Mouse (Mus musculus): ENCODE results near the gene Gtf2i.
"Not testable (repeated sequence)": the region's sequence is repeated elsewhere in the genome, so short reads cannot be mapped to it uniquely, and the experiment has no call there.

Gtf2i gene

DNA sequence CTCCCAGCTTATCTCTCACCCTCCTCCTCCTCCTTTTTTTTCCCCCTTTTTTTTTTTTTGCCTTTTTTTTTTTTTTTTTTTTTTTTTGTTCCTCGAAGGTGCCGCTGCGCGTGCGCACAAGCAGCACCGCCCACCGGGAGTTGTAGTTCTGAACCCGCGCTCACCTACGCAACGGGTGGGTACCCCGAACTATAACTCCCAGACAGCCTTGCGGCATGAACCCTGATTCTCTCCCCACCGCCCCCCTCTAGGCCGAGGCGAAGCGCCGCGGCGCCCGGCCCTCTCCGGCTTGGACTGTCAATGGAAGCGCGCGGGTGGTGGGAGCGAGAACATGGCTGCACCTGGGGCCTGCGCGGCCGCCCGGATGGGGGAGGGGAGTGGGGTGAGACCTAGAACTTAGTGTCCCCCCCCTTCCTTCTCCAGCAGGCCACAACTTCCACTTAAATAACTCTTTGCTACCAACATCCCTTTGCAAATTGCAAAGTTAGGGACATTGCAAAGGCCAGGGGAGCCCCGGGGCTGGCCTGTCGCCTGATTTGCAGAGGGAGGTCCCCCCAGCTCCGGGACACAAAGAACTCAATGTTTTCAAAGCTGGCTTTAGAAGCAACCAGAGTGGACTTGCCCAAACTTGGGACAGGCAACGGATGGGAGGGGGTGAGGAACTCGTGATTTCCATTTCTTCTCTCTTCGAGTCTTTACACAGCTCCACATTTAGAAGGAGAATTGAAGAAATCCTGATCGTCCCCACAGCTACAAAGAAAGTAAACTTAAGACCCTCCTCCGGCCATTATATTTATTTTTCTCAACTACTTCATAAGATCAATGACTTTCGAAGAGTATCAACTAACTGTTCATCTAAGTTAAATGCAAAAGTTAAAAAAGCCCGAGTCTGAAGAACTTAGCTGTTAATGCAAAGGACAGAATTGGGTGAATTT is at the start of gene Gtf2i:
Gene Gtf2i (minus strand): TSS at position 73 of the 935 bp plus-strand sequence.
- DNase-seq (ENCODE audit: low spot score in 2 of 2) = peak; percentile 93 to 96

DNA sequence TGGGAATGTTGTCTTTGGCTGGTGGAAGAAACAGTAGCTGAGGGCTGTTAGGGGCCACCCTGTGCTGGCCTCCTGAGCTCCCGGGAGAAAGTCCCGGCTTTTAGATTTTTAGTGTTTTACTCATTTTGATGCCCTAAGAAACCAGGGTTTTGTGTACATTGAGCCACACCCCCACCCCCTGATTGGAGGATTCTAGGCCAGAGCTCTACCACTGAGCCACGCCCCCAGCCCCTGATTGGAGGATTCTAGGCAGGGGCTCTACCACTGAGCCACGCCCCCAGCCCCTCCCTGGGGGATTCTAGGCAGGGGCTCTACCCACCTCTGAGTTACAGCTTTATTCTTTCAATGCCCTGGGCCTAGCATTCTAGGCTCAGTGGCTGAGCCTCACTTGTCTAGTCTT is 44.5 kb upstream of the Gtf2i start:
- DNase-seq (ENCODE audit: low spot score in 2 of 2) = no peak

DNA sequence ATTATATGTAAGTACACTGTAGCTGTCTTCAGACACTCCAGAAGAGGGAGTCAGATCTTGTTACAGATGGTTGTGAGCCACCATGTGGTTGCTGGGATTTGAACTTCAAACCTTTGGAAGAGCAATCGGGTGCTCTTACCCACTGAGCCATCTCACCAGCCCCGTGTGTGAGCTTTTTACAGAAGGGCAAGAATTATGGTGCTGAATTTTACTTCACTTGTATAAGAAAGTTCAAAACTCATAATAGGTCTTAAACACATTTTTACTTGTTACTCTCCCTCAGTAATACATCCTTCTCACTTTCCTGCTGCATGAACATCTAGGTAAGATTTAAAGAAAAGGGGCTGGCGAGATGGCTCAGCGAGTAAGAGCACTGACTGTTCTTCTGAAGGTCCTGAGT is 40.8 kb upstream of the Gtf2i start:
- DNase-seq (ENCODE audit: low spot score in 2 of 2) = not testable (repeated sequence)

DNA sequence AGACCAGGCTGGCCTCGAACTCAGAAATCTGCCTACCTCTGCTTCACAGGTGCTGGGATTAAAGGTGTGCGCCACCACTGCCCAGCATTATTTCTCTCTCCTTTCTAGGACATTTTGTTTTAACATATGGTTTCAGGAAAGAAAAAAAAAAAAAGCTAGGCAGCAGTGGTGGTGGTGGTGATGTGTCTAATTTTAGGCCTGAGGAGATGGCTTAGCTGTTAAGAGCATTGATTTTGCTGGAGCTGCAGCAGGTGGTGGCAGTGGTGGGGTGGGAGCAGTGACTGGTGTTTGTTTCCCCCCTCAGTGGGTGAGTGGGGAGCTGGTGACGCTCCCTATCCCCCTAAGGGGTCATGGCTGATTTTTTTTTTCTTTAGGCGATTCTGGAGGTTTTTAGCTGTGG is 38.6 kb upstream of the Gtf2i start:
- no peak for DNase-seq (ENCODE audit: low spot score in 2 of 2)

DNA sequence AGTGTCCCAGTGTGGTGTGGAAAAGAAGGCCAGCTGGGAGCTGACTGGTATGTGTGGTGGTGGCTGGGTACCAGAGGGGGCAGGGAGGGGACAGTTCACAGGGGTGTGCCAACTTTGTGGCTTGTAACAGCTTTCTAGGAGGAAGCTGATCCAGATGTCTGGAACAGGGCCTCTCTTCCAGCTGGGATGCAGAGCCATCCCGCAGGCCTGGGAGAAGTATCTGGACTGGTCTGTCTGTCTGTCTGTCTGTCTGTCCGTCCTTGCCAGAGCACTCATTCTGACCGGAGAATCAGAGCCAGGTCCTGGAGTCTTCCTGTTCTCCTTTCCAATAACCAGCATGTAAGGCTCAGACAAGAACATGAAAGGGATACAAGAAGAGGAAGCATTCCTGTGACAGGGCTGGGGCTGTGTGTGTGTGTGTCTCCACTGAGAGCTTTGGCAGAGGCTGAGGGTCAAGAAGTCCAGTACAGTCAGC is 38.0 kb upstream of the Gtf2i start:
- DNase-seq (ENCODE audit: low spot score in 2 of 2) = peak in 1 of 2 experiments; percentile 38

DNA sequence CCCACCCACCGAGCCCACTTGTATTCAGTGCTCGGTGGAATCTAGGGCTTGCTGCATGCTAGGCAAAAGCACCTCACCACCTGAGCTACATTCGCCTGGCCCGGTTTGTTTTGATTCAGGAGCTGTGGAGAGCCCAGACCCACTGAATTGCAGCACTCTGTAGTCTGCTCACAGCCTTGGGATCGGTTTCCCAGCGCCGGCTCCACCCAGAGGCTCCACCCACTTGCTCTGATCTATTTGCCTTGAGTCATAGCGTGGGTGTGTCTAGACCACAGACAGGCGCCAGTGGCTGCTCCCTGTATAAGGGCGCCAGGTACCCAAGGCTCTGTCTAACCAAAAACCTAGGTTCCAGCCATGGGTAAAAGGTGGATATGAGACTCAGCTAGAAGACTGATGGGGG is 36.1 kb upstream of the Gtf2i start:
- DNase-seq (ENCODE audit: low spot score in 2 of 2) = peak; percentile 65 to 69

DNA sequence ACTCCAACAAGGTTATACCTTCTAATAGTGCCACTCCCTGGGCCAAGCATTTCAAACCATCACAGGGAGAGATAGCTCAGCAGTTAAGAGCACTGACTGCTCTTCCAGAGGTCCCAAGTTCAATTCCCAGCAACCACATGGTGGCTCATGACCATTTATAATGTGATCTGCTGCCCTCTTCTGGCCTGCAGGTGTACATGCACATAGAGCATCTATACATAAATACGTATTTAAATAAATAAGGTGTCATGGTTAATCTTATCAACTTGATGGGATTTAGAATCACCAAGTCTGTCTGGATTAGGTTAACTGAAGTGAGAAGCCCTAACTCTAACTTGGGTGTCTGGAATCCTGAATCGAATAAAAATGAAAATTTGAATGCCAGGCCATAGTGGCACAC is 32.5 kb upstream of the Gtf2i start:
- DNase-seq (ENCODE audit: low spot score in 2 of 2) = no peak

DNA sequence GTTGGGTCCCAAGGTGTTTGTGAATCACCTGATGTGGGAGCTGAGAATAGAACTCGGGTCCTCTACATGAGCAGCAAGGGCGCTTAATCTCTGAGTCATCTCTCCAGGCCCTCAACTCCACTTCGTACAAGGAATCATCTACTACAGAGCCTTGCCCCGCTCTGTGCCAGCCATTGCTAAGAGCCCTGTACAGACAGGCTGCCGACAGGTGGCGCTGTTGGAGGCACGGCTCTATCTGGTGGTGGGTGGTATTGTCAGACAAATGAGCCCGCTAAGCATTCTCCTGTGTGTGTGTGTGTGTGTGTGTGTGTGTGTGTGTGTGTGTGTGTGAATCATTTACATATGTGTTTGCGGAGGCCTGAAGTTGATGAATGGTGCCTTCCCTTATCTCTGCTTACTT is 30.9 kb upstream of the Gtf2i start:
- no peak for DNase-seq (ENCODE audit: low spot score in 2 of 2)

DNA sequence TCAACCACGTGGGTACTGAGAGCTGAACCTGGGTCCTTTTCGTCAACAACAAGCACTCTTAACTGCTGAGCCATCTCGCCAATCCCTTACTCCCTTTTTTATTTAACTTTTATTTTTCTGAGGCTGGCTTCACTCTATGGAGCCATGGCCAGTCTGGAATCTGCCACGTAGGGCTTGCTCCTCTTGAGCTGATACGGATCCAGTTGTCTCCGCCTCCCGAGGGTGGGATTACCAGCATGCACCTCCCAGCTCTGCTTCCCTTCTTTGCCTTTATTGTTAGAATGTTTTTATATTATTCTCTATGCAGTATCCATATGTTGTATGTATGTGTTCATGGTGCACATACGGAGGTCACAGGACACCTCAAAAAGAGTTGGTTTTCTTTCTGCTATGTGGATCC is 29.5 kb upstream of the Gtf2i start:
- no peak for DNase-seq (ENCODE audit: low spot score in 2 of 2)

DNA sequence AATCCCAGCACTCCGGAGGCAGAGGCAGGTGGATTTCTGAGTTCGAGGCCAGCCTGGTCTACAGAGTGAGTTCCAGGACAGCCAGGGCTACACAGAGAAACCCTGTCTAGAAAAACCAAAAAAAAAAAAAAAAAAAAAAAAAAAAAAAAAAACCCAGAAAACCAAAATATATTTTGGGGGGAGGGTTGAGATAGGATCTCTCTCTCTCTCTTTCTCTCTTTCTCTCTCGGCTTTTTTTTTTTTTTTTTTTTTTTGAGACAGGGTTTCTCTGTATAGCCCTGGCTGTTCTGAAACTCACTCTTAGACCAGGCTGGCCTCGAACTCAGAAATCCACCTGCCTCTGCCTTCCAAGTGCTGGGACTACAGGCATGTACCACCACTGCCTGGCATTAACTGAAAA is 29.0 kb upstream of the Gtf2i start:
- DNase-seq (ENCODE audit: low spot score in 2 of 2) = not testable (repeated sequence)

DNA sequence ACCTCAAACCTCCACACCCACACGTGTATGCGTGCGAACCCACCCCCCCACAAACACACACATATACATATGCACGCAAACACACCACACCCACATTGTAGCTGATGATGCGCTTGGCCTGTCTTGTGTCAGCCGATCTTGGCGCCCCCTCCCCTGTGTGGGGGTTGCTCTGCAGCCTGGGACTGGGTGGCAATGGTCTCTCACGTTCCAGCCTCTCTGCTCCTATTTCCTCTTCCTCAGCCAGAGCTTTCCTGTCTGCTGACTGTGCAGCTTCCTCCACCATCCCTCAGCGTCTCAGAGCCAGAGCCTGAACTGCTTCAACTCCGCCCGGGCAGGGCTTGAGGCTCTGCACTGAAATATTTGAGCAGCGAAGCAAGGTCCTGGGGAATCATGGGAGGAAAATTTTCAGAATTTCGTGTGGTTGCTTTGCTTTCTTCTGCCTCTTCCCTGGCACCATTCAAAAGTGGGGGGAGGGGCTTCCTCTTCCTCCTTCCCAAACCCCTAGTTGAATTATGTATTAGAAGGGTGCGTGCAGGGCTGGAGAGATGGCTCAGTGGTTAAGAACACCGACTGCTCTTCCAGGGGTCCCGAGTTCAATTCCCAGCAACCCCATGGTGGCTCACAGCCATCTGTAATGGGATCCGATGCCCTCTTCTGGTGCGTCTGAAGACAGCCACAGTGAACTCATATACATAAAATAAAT is 28.1 kb upstream of the Gtf2i start:
- no peak for DNase-seq (ENCODE audit: low spot score in 2 of 2)

DNA sequence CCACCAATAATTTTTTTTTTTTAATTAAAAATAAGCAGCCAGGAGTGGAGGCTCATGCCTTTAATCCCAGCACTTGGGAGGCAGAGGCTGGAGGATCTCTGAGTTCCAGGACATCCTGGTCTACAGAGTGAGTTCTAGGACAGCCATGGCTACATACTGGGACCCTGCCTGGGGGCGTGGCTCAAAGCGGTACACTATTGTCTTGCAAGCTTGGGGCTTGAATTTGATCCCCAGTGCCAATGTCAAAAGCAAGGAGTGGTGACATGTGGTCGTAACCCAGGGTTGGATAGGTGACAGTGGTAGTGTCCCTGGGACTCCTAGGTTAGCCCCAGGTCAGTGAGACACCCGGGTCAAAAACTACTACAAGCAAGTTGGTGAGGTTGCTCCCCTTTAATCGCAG is 27.2 kb upstream of the Gtf2i start:
- DNase-seq (ENCODE audit: low spot score in 2 of 2) = no peak

DNA sequence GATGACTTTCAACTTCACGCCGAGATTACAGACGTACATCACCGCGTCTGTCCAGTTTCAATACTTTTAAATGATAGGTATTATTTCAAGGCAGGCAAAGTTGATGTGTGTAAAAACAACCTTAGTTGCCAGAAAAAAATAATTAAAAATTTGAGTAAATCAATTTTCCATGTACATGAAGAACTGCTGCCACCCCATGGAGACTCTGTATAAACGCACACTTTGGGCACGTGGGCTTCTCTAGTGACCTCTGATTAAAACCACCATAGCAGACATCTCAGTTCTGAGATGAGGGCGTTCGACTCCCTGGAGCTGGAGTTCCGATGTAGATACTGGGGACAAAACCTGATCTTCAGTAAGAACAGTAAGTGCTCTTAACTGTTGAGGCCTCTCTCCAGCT is 26.8 kb upstream of the Gtf2i start:
- DNase-seq (ENCODE audit: low spot score in 2 of 2) = no peak

DNA sequence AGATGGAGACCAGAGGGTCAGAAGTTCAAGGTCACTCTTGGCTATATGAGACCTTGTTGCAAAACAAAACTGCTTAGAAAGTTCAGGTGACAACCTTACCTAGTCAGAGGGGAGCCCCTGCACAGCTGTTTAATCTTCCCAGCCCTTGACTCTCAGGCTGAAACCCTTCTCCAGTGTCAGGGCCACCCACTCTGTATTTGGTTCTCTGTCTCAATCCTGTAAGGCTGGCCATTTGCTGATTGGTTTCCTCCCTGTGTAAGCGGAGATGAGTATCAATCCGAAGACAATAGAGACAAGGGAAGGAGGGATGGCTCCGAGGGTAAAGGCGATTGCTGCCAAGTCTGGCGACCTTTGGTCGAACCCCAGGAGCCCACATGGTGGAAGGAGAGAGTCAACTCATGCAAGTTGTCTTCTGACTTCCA is 25.6 kb upstream of the Gtf2i start:
- no peak for DNase-seq (ENCODE audit: low spot score in 2 of 2)

DNA sequence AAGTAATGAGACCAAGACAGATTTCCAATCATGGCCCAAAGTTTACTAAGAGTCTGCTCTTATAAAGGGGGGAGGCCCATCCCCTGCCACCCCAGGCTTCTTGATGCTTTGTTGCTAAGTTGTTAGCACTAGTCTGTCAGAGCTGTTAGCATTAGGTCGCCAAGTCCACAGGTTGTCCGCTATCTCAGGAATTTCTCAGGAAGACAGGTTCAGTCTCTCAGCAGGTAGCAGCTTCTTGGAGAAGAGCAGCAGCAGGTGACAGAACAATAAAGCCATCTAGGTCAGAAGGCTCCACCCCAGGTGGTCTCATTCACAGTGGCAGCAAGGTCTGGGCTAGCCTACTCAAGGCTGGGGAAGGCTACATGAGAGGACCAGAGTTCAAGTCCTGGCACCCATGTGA is 22.5 kb upstream of the Gtf2i start:
- not testable (repeated sequence) for DNase-seq (ENCODE audit: low spot score in 2 of 2)

DNA sequence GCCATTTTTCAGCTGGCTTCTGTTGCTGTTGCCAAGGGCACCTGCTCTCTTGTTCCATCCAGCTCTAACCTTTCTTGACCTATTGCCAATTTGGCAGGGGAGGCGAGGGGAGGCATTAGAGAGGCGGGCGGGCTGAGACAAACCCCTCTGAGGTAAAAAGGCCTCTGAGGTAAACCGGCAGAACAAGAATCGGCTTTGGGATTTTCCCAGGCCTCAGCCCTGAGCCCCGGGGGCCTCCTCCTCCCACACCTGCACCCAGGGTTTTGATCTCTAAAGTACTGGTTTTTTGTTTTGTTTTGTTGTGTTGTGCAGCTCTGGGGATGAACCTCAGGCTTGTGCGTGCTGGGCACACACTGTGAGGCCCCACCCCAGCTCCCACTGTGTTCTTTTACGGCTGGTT is 18.2 kb upstream of the Gtf2i start:
- DNase-seq (ENCODE audit: low spot score in 2 of 2) = no peak

DNA sequence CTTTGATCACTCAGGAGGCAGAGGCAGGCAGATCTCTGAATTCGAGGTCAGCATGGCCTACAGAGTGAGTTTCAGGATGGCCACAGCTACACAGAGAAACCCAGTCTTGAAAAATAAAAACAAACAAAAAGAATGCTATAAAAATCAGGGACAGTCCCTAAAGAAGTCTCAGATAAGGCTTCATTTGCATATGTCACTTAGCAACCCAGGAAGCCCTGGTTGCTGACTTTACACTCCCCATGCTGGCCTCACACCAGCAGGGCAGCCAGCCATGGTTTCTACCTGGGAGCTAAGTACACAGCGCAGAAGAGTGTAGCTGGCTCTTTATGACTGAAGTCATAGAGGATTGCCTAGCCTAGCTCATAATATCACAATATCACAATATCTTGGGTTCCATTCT is 15.5 kb upstream of the Gtf2i start:
- DNase-seq (ENCODE audit: low spot score in 2 of 2) = no peak

DNA sequence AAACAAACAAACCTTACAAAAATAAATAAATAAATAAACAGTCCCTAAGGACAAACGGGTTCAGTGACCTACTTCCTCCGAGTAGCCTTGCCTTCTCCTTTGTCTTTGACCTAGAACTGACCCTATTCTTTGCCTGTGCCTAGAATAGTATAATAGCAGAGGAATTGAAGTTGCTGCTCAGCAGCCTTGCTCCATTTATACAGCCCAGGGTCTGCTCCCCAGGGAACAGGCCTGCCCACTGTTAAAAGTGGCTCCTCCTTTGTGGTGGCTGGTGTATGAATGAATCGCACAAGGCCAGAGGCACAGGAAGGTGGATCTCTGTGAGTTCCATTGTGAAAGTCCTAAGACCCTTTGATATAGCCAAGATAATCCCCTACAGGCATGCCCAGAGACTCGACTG is 14.8 kb upstream of the Gtf2i start:
- no peak for DNase-seq (ENCODE audit: low spot score in 2 of 2)

DNA sequence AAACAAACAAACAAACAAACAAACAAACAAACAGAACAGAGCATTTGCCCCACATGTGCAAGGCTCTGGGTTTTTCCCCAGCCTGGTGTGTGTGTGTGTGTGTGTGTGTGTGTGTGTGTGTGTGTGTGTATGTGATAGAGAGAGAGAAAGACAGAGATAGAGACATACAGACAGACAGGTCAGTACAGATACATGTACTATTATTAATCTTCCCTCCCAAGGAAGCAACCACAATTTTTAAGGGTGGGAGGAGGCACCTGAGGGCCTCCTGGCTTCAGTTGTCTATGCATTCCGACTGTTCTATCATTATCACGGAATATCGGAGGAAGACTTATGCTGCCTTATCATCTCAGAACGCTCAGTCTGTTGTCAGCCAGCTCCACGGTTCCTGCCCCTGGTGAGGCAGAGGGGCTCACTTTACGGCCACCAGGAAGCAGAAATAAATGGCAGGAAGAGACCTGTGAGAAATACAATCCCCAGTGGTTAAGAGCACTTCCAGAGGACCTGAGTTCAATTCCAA is 14.0 kb upstream of the Gtf2i start:
- no peak for DNase-seq (ENCODE audit: low spot score in 2 of 2)

DNA sequence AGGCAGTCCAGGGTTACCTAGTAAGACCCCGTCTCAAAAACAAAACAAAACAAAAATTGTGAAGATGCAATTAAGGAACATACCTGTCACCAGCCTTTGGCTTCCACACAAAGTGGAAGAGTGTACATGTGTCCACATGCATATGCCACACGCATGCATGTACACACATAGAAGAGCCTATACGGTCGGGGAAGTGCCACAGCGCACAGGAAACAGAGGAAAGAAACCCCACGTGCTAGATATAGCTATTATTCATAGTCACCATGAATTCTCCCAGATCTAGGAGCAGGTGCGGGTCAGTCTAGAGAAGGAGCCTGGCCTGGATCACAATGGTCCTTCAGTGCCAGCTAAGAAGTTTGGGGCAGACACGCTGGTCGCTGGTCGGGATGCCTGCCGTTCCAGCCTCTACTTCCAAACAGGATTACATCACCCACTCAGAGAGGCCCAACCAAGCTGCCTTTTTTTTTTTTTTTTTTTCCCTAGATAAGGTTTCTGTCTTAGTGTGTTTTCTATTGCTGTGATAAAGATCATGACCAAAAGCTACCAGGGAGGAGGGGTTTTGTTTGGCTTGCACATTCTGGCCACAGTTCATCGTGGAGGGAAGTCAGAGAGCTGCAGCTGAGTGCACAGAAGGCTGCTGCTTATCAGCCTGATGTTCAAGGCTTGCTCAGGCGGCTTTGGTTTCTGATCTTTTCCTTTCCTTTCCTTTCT is 11.5 kb upstream of the Gtf2i start:
- no peak for DNase-seq (ENCODE audit: low spot score in 2 of 2)

DNA sequence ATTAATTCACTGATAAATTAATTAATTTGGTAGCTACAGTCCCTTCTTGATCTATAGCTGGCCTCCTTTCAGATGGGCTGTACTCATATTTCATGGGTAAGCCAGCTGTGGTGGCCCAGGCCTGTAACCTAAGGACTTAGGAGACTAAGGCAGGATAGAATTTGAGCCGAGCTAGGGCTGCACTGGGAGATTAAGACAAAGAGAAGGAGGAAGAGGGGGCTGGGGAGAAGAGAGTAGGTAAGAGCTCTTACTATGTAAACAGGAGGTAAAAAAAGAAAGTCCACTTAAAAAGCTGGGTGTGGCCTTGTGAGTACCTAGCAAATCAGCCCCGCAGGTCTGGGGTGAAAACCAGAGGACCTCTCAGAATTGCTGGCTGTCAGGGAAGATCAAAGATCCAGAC is 9.3 kb upstream of the Gtf2i start:
- DNase-seq (ENCODE audit: low spot score in 2 of 2) = no peak

DNA sequence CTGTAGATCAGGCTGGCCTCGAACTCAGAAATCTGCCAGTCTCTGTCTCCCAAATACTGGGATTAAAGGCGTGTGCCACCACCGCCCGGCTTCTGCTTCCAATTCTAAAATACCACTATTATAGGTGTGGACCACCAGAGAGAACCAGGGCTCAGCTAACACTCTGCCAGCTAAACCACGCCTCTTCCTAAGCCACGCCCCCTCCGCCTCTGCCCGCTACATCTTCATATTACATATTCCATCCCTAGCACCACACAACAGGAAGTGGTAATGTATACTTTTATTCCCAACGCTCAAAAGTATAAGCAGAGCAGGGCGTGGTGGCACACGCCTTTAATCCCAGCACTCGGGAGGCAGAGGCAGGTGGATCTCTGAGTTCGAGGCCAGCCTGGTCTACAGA is 8.8 kb upstream of the Gtf2i start:
- DNase-seq (ENCODE audit: low spot score in 2 of 2) = no peak

All from urinary bladder, postnatal 4 days (tissue).